Mouse (Mus musculus): Measurements from ENCODE around the gene Hist2h2ac. TPM values are rescaled to one million over a fixed set of nuclear protein-coding genes. Genes with fewer than 3 reads are reported as not detected.
"Not testable (repeated sequence)": the region's sequence is repeated elsewhere in the genome, so short reads cannot be mapped to it uniquely, and the experiment has no call there.

Gene Hist2h2ac
- polyA plus RNA-seq, 1 experiment, result 14.8 TPM

DNA sequence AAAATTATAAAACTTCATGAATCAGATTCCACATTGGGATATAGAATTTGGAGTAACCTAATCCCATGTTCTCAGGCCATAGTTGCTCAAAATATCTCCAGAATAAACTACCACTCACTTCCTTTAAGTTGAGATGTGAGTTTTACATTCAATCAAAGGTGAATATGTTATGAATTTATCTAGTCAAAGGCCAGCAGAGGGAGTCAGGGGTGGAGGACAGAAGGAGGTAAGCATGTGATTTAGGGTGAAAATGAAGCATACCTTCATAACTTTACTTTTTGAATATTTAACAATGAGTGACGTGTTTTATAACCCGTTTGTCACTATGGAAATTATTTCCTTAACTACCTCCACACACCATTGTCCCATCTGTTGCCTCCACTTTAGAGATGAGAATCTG lies 14.2 kb upstream of the Hist2h2ac start:
- 58% methylated on average over 2 of the region's 2 CpGs for WGBS
- DNase-seq (ENCODE audit: low read depth, low spot score), result no peak

DNA sequence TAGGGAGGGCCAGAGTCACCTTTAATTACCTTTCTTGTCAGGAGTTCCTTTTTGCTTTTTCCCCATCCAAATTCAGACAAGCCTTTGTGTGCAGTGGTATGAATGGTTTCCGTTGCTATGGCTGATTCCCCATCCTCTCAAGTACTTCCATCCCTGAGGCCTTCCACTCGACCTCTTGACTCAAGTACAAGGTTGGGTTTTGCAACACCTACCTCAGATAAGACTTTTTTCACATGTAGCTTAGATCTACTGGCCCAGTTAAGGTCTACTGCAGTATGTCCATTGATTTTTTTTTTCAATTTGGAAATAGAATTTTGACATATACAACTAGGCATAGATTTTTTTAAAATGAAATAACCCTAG lies 11.1 kb upstream of the Hist2h2ac start:
- no peak for DNase-seq (ENCODE audit: low read depth, low spot score)
- 62% methylated on average over 2 of the region's 2 CpGs for WGBS

DNA sequence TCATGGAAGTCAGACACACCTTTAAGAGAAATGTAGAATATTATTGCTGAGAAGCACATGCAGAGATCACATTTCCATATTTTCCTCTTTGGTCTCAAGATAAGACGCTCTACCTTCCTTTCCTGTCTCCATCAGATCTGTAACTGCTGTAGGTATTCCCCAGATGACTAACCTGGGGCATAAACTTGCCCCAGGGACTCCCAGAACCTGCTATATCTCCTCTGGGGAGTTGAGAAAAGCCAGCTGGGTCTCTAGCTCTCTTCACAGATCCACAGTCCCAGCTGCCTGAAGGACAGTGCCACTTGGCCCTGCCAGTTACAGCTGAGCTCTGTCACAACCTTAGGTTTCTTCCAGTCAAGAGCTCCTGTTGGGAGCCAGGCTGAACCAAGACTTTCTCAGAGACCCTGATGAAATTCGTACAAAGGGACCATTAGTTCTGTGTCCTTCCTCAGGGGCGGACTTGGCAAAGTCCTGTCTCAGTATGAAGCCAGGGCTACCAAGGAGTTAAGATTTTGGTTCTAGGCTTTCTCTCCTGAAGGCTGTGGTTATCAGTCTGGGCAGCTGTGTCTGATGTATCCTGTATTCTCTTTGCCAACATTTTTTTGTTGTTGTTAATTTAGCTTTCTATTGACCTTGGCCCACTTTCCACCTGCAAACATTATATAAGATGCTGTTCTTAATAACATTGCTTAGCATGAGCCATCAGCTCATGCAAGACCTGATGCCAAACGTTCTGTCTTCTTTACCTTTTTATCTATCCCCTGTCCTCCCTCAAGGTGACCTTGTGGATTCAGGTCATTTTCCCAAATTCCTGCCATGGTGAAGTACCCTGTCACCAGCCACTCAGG lies 10.5 kb upstream of the Hist2h2ac start:
- DNase-seq (ENCODE audit: low read depth, low spot score), result no peak
- WGBS, result 71% methylated on average over 4 of the region's 4 CpGs

DNA sequence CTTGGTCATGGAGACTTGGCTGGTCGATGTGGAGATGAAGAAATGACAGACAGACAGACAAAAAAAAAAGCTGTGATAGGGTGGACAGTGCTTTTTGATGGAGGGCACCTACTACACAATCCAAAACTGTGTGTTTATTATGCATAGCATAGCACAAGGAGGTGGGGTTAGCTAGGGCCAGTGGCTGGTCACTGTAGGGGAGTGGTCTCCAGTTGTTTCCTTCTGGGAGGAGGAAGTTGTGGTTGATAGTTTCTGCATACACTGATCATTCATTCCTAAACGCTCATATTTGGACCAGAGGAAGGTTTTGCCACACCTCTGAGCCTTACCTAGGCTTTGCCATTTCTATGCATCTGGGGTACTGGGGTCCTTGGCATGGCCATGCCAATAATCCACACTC lies 9.7 kb upstream of the Hist2h2ac start:
- WGBS, result 59% methylated on average over 2 of the region's 2 CpGs

DNA sequence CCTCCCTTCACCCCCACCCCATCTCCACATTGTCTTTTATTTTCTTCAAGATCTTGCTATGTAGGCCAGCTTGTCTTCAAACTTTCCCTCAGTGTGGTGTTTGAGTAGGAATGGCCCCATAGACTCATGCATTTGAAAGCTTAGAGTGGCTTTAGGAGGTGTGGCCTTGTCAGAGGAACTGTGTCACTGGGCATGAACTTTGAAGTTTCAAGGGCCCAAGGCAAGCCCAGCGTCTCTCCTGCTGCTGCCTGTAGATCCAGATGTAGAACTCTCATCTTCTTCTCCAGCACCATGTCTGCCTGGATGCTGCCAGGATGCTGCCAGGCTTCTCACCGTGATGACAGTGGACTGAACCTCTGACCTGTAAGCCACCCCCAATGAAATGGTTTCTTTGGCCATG lies 8.1 kb upstream of the Hist2h2ac start:
- DNase-seq (ENCODE audit: low read depth, low spot score), result no peak
- 55% methylated on average over 2 of the region's 2 CpGs for WGBS

More for the DNA sequence above, 9.7 kb upstream of the Hist2h2ac start:
- DNase-seq (ENCODE audit: low read depth, low spot score), result no peak

DNA sequence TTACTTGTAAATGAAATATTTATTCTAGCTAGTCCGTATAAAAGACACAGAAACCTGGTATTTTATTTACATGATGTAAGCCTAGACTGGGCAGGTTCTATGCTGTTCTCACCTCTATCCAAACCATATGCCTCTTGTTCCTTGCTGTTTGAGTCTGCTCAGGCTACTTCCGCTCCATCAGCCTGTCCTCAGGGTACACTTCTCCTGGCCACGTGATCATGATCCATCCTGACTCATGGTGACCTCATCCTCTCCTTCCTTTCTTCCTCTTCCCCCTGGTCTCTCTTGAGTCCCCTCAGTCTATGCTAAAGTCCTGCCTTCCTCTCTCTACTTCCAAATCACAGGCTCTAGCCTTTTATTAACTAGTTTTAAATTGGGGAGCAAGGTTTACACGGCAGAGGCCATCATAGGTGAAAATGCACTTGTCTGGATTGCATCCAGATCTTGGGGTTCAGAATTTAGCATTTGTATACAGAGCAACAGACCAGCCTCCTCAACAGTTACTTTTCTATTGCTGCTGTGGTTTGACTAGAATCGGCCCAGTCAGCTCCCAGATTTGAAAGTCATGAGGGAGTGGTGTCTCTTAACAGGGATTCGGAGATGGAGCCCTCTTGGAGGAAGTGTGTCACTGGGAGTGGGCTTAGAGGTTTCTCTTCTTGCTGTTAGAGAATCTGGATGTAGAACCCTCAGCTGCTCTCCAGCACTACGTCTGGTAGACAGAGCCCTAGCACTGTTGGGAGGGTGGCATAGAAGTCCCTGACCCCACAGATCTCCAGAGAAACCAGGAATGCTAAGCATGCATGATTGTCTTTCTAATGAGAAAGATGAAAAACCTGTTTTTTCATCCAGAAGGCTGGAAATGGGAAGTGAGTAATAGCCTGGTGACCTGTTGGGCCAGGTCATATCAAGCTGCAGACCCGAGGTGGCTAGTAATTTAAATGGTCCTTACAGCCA lies 6.3 kb upstream of the Hist2h2ac start:
- WGBS, result 65% methylated on average over 8 of the region's 8 CpGs
- no peak for DNase-seq (ENCODE audit: low read depth, low spot score)

DNA sequence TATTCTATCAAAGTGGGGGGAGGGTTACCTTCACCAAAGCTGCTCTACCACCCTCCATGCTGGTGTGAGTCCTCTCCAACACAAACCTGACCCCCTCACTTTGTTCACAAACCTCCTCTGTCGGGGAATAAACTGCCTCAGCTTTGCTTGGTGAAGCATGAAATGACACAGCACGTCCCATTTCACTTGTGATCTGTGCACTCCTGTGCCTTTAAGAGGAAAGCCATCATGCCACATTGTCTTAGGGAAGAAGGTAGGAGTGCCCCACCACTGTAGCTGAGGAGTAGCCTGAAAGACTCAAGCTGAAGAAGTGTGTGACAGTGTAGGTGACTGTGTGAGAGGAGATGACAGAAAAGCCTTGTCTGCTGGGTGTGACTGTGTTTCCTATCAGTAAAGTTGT lies 4.7 kb upstream of the Hist2h2ac start:
- DNase-seq (ENCODE audit: low read depth, low spot score), result no peak
- WGBS, result 28% methylated on average over 2 of the region's 2 CpGs

DNA sequence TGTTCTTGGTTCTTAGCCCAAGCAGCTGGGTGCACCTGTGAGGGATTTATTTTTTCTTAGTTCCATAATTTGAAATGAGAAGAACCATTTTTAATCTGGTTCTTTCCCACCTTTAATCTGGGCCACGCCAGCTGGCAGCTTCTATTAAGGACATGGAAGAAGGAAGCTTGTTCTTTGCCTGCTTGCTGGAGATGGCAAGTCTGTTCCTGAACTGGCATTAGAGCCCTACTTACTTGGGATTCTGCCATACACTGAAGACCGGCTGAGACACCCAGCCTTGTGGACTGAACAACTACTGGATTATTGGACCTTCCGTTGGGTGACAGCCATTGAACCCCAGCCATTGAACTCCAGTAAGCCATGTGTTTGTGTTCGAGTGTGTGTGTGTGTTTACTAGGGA lies 2.1 kb upstream of the Hist2h2ac start:
- WGBS, result 76% methylated on average over 4 of the region's 4 CpGs
- DNase-seq (ENCODE audit: low read depth, low spot score), result no peak

DNA sequence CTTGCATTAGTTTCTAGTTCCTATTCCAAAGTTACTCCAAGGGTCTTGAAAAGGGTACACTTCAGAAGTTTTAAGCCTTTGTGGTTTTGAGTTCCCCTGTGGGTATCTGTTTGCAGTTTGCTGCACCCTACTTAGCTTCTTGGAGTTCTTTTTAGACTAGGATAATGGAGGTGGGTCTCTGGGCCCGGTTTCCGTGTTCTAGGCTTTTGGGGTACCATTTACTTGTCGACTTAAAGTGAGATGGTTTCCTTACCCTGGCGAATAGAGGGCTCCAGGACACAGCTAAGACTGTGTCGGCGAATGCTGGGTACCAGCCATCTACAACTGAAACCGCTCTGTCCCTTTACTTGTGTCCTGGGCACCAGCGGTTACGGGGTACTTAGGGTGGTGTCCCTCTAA lies 959 bp upstream of the Hist2h2ac start:
- WGBS, result 10% methylated on average over 9 of the region's 9 CpGs
- no peak for DNase-seq (ENCODE audit: low read depth, low spot score)

DNA sequence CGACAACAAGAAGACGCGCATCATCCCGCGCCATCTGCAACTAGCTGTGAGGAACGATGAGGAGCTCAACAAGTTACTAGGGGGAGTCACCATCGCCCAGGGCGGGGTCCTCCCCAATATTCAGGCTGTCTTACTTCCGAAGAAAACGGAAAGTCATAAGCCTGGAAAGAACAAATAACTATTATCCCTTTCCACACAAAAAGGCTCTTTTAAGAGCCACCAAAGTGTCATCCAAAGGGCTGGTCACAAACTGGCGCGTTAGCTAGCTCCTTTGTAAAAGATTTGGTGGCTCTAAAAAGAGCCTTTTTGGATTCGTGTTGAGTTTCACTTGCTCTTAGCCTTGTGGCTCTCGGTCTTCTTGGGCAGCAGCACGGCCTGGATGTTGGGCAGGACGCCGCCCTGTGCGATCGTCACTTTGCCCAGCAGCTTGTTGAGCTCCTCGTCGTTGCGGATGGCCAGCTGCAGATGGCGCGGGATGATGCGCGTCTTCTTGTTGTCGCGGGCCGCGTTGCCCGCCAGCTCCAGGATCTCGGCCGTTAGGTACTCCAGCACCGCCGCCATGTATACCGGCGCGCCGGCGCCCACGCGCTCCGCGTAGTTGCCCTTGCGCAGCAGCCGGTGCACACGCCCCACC lies 432 bp downstream of the Hist2h2ac start:
- under 1% methylated on average over 42 of the region's 47 CpGs for WGBS
- DNase-seq (ENCODE audit: low read depth, low spot score), result not testable (repeated sequence)

DNA sequence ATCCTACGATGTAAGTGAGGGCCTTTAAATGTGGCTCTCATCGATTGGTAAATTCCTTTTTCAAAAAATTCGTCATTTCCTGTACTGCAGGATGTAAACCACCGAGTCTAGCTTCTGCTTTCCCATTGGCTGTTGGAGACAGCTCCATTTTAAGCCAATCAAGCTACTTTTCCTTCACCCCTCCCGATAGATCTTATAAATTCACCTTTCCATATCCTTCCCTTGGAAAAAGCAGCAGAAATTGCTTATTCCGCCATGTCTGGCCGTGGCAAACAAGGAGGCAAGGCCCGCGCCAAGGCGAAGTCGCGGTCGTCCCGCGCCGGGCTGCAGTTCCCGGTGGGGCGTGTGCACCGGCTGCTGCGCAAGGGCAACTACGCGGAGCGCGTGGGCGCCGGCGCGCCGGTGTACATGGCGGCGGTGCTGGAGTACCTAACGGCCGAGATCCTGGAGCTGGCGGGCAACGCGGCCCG lies 984 bp downstream of the Hist2h2ac start, which contains the start of the genes Bola1 and Hist2h2ab:
Gene Bola1 (minus strand): TSS at position 49 of the 470 bp plus-strand sequence.
Gene Hist2h2ab (plus strand): TSS at position 205 of the 470 bp plus-strand sequence.
- peak; percentile 80 for DNase-seq (ENCODE audit: low read depth, low spot score)

DNA sequence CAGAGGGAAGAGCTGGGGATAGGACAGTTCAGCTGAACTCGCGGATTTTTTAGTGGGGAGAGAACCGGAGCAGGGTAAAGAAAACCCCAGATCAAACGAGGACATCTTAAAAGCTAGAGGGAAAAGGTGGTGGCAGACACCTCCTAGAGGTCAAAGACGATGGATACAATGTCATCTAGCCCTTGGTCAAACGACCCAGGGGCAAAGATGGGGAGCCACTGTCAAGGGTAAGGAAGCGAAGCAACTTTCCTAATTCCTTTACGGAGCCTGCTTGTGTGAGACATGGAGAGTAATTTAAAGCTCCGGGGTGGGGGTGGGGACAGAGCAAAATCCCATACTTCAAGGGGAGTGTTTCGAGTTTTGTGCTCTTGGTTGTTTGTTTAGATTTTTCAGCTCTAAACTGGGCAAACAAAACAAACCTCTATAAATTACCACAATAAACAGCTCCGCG lies 1.5 kb downstream of the Hist2h2ac start:
- WGBS, result under 1% methylated on average over 12 of the region's 12 CpGs
- no peak for DNase-seq (ENCODE audit: low read depth, low spot score)

More for the DNA sequence above, 984 bp downstream of the Hist2h2ac start, which contains the start of the genes Bola1 and Hist2h2ab:
- WGBS, result under 1% methylated on average over 37 of the region's 37 CpGs

DNA sequence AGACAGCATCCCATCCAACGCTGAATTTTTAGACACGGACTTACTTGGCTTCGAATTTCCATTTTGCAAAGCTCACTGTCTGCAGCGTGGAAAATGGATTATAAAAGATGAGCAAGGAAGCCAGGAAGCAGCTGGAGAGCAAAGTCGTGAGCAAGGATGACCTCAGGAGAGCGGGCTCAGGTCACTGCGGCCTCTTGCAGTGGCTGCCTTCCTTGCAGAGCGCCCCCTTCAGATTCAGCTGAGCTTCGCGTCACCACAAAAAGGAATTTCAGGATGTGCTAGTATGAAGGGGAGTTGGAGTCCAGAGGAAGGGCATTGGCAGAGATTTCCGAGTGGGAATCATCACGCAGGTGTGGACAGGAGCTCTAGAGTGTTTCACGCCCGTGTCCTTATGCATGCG lies 11.4 kb downstream of the Hist2h2ac start:
- WGBS, result 40% methylated on average over 15 of the region's 15 CpGs
- no peak for DNase-seq (ENCODE audit: low read depth, low spot score)

DNA sequence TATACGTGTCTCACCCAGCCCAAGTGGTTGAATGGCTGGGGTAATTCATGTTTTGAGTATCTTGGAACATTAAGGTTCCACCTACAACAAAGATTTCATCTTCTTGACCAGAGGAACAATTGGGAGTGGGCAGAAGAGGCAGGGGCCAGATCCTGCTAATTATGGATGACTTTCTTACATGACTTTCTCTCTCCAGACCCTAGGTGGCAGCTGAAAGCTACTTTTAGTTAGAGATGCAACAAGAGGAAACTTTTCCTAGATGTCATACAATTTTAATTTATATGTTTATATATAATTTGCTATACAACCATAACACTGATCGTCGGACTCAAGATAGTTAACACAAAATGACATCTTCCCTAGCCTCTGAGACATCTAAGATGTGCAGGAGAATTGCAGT lies 12.9 kb downstream of the Hist2h2ac start:
- WGBS, result 50% methylated on average over 3 of the region's 3 CpGs
- no peak for DNase-seq (ENCODE audit: low read depth, low spot score)

DNA sequence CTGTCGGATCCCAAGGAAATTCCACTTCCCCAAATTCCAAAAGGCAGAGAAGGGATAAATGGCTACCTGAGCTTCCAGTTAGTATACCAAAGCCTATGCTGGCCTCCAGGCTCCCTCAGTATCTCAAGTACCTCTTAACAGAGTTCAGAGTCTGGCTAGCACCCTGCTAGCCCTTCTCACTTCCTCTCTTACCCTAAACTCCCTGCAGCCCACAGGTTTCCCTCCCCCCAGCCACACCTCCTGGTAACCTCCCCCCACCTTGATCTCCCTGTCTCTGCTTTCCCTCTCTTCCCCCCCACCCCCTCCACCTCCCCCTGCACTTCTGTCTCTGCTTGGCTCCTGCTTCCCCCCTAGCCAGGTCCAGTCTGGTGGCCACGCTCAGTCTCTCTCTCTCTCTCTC lies 20.9 kb downstream of the Hist2h2ac start:
- WGBS, result 80% methylated on average over 2 of the region's 2 CpGs
- no peak for DNase-seq (ENCODE audit: low read depth, low spot score)

DNA sequence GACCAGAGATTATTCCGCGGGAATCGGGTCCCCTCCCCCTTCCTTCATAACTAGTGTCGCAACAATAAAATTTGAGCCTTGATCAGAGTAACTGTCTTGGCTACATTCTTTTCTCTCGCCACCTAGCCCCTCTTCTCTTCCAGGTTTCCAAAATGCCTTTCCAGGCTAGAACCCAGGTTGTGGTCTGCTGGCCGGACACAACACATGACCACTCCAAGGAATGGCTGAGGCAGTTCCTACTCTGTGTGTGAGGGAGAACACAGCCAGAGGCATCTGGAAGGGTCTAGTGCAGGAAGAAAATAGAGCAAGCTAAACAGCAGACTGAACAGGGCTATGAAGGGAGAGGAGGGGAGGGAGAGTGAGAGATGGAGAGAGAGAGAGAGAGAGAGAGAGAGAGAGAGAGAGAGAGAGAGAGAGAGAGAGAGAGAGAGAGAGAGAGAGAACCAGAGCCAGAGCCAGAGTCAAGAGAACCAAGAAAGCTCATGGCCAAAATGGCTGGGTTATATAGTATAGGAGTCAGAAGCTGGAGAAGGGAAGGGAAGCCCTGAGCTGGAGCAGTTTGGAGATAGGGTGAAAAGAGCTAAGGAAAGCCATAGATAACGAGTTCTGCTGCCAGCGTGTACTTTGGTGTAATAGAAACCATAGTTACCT lies 22.0 kb downstream of the Hist2h2ac start:
- DNase-seq (ENCODE audit: low read depth, low spot score), result not testable (repeated sequence)
- 29% methylated on average over 8 of the region's 8 CpGs for WGBS

DNA sequence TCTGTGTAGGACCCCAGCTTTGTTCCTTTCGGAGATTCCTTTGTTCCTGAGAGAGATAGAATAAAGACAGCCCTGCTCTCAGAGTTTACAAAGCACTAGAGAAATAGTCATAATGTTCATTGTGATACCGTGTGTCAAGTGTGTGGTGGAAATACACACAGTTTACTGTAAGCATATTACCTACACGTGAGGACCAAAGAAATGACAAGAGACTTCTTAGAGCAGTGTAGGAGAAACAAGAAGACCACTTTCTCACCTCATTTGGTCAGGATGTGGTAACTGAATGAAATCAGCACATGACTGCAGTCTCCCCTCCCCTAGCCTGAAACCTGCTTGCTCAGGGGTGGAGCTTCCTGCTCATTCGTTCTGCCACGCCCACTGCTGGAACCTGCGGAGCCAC lies 22.5 kb downstream of the Hist2h2ac start:
- 2% methylated on average over 6 of the region's 6 CpGs for WGBS
- DNase-seq (ENCODE audit: low read depth, low spot score), result no peak

DNA sequence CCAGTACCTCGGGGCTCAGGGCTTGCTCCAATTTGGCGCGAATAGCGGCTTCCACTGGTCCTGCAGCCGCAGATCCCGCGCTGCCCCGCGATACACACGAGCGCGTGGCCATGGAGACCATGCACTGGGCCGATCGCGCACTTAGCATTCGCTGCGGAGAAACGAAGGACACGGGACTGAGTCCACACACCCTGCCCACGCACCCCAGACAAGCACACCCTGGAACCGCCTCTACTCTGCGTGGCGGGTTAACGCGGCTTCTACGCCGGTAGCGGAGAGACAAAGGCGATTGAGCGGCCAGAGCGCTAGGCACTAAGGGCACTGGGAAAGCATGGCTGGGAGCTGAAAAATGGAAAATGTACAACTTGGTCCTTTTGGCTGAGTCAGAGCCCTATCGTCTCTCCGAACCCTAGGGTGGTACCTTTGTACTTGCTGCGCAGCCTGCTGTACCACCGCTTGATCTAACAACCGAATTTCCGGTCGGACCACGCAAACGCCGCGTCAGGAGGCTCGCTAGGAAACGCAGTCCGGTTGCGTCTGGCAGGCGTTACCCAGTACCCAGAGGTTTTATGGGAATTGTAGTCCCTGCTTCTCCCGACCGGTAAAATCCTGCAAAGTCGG lies 23.4 kb downstream of the Hist2h2ac start:
- WGBS, result under 1% methylated on average over 50 of the region's 50 CpGs
- peak; percentile 58 for DNase-seq (ENCODE audit: low read depth, low spot score)
